Mouse (Mus musculus): ENCODE results near the gene Coq2. TPM values are rescaled to one million over a fixed set of nuclear protein-coding genes. Genes with fewer than 3 reads are reported as not detected.

Gene Coq2
- total RNA-seq, 2 experiments from 2014 or later: 76.4 to 77.0 TPM

- no peak for DNase-seq (ENCODE audit: extremely low spot score in 1 of 2, low spot score in 2 of 2)
- no peak for TF ChIP-seq CTCF (IDR thresholded peaks at IDR 0.05)
- intact Hi-C loops (cut with DNase I): no loop called here
- Histone ChIP-seq H3K27ac (no peak overlapping the region), H3K4me3 (no peak overlapping the region)
These were observed 22.5 kb upstream of the Coq2 start for GRCm38 (mm10) chr5:100697398-100697797.

- intact Hi-C loops (cut with DNase I): no loop called here
- no peak for DNase-seq (ENCODE audit: extremely low spot score in 1 of 2, low spot score in 2 of 2)
These were observed 10.7 kb upstream of the Coq2 start for GRCm38 (mm10) chr5:100685631-100686030.

DNA sequence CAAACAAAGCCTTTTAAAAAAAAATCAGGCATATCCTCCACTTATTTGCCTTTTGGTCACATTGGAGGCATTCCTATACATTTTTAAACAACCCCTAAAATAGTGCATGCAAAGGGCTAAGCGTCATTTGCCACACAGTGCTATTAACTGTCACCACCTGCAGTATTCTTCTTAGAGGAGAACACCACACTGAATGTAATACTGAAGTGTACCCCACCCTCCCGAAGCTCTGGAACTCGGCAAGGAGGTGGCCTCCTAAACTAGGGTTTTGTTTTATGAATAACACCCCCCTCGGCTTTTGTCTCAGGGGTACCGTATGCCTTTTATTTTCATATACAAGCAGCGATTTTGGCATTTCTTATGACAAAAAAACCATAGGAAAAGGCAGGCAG lies 5.6 kb upstream of the Coq2 start:
- intact Hi-C loops (cut with DNase I): no loop called here
- no peak for DNase-seq (ENCODE audit: extremely low spot score in 1 of 2, low spot score in 2 of 2)
- Histone ChIP-seq H3K4me3 (no peak overlapping the region), H3K27ac (no peak overlapping the region)
- no peak for TF ChIP-seq CTCF (IDR thresholded peaks at IDR 0.05)

More at GRCm38 (mm10) chr5:100685631-100686030, 10.7 kb upstream of the Coq2 start:
- Histone ChIP-seq H3K27ac (no peak overlapping the region), H3K4me3 (no peak overlapping the region)
- TF ChIP-seq CTCF (IDR thresholded peaks at IDR 0.05): no peak; the same call in 1 of the 2 replicates

GRCm38 (mm10) chr5:100679911-100680541 lies 5.1 kb upstream of the Coq2 start:
- TF ChIP-seq CTCF (IDR thresholded peaks at IDR 0.05): no peak
- DNase-seq (ENCODE audit: extremely low spot score in 1 of 2, low spot score in 2 of 2): no peak
- intact Hi-C loops (cut with DNase I): no loop called here
- no peak overlapping the region for H3K27ac ChIP-seq
- no peak overlapping the region for H3K4me3 ChIP-seq

GRCm38 (mm10) chr5:100673745-100674486 lies 1.0 kb downstream of the Coq2 start:
- H3K4me3 ChIP-seq: peak overlapping the region; percentile 86
- H3K27ac ChIP-seq: peak overlapping the region; percentile 77
- DNase-seq (ENCODE audit: extremely low spot score in 1 of 2, low spot score in 2 of 2): peak; percentile 89 to 91
- no peak for TF ChIP-seq CTCF (IDR thresholded peaks at IDR 0.05)
- intact Hi-C loops (cut with DNase I): loop anchor here (5.0 kb wide), 3 partner anchors 93 to 123 kb away; partner anchors contain the start of genes Helq and Mrps18c

DNA sequence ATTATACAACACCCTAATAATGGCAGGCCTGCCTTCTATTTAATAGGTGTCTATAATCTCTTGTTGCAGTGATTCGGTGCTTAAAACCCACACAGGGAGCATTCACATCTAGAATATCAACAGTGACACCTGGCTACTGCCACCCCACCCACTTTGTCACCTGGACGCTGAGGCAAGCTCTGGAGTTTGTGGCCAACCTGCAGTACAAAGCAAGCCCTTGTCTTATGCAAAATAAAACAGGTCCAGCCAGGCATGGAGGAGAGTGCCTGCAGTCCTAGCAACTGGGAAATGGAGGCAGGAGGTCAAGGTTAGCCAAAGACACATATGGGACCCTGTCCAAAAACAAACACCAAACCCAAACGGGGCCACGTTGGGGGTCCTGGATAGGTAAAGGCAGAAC lies 2.5 kb downstream of the Coq2 start:
- Histone ChIP-seq H3K4me3 (no peak overlapping the region), H3K27ac (no peak overlapping the region)
- DNase-seq (ENCODE audit: extremely low spot score in 1 of 2, low spot score in 2 of 2): no peak
- no peak for TF ChIP-seq CTCF (IDR thresholded peaks at IDR 0.05)
- intact Hi-C loops (cut with DNase I): loop anchor here (5.0 kb wide), 3 partner anchors 95 to 125 kb away; partner anchors contain the start of genes Helq and Mrps18c

DNA sequence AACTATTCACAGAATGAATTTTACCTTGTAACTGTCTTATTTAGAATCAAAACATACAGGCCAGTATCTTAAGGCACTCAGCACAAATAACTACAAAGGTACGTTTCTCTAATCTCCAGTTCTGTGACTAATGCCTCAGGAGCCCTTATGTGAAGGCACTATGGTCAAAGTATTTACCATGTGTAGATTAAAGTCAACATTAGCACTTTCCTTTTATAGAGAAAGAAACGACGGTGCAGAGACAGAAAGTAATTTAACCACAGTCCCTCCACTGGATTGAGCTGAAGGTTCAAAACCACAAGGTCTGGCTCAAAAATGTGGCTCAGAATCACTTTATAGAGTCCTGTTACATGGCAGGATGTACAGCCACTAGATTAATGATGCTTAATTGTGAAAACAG lies 3.0 kb downstream of the Coq2 start:
- Histone ChIP-seq H3K27ac (no peak overlapping the region), H3K4me3 (no peak overlapping the region)
- no peak for DNase-seq (ENCODE audit: extremely low spot score in 1 of 2, low spot score in 2 of 2)
- intact Hi-C loops (cut with DNase I): loop anchor here (5.0 kb wide), 3 partner anchors 95 to 125 kb away; partner anchors contain the start of genes Helq and Mrps18c
- no peak for TF ChIP-seq CTCF (IDR thresholded peaks at IDR 0.05)

DNA sequence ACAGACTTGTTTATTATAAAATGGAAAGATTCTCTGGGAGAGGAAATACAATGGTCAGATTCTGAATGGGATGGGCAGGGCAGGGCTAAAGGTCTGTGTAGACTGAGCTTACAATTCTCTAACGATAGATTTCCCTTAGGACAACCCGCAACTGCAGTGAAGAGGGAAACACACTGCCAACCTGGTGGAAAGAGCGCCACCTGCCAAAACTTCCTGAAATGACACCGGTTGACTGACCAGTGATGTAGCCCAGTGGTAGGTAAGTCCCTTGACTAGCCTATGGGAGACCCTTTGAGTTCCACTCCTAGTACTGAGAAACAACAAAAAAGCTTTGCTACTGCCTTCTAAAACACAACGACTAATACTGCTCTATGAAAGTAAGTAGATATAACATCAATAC lies 3.5 kb downstream of the Coq2 start:
- intact Hi-C loops (cut with DNase I): loop anchor here (5.0 kb wide), 3 partner anchors 96 to 126 kb away; partner anchors contain the start of genes Helq and Mrps18c
- H3K4me3 ChIP-seq: no peak overlapping the region
- no peak overlapping the region for H3K27ac ChIP-seq
- DNase-seq (ENCODE audit: extremely low spot score in 1 of 2, low spot score in 2 of 2): peak in 1 of 2 experiments; percentile 46
- peak; percentile 62 for TF ChIP-seq CTCF (IDR thresholded peaks at IDR 0.05)

GRCm38 (mm10) chr5:100666965-100667364 lies 8.0 kb downstream of the Coq2 start:
- no peak for TF ChIP-seq CTCF (IDR thresholded peaks at IDR 0.05)
- H3K27ac ChIP-seq: no peak overlapping the region
- DNase-seq (ENCODE audit: extremely low spot score in 1 of 2, low spot score in 2 of 2): no peak
- intact Hi-C loops (cut with DNase I): no loop called here
- H3K4me3 ChIP-seq: no peak overlapping the region

GRCm38 (mm10) chr5:100663854-100664253 lies 11.1 kb downstream of the Coq2 start:
- H3K27ac ChIP-seq: no peak overlapping the region
- no peak overlapping the region for H3K4me3 ChIP-seq
- peak; percentile 81 for TF ChIP-seq CTCF (IDR thresholded peaks at IDR 0.05)
- intact Hi-C loops (cut with DNase I): loop anchor here (2.0 kb wide), 1 partner anchor 117 kb away; no protein-coding TSS in a partner anchor
- DNase-seq (ENCODE audit: extremely low spot score in 1 of 2, low spot score in 2 of 2): peak in 1 of 2 experiments; percentile 23

- Histone ChIP-seq H3K4me3 (no peak overlapping the region), H3K27ac (no peak overlapping the region)
- intact Hi-C loops (cut with DNase I): no loop called here
- TF ChIP-seq CTCF (IDR thresholded peaks at IDR 0.05): no peak
- no peak for DNase-seq (ENCODE audit: extremely low spot score in 1 of 2, low spot score in 2 of 2)
These were observed 11.9 kb downstream of the Coq2 start for GRCm38 (mm10) chr5:100663011-100663410.

GRCm38 (mm10) chr5:100658460-100658859 lies 16.5 kb downstream of the Coq2 start:
- Histone ChIP-seq H3K4me3 (no peak overlapping the region), H3K27ac (no peak overlapping the region)
- intact Hi-C loops (cut with DNase I): no loop called here
- DNase-seq (ENCODE audit: extremely low spot score in 1 of 2, low spot score in 2 of 2): peak in 1 of 2 experiments; percentile 35
- TF ChIP-seq CTCF (IDR thresholded peaks at IDR 0.05): no peak

All from left cerebral cortex, adult 2 months (tissue).